Mouse (Mus musculus): ENCODE measurements around the gene Brwd1. TPM values are rescaled to one million over a fixed set of nuclear protein-coding genes. Genes with fewer than 3 reads are reported as not detected.

Gene Brwd1
- polyA plus RNA-seq, 1 experiment from 2014 or later, result 78.3 TPM

DNA sequence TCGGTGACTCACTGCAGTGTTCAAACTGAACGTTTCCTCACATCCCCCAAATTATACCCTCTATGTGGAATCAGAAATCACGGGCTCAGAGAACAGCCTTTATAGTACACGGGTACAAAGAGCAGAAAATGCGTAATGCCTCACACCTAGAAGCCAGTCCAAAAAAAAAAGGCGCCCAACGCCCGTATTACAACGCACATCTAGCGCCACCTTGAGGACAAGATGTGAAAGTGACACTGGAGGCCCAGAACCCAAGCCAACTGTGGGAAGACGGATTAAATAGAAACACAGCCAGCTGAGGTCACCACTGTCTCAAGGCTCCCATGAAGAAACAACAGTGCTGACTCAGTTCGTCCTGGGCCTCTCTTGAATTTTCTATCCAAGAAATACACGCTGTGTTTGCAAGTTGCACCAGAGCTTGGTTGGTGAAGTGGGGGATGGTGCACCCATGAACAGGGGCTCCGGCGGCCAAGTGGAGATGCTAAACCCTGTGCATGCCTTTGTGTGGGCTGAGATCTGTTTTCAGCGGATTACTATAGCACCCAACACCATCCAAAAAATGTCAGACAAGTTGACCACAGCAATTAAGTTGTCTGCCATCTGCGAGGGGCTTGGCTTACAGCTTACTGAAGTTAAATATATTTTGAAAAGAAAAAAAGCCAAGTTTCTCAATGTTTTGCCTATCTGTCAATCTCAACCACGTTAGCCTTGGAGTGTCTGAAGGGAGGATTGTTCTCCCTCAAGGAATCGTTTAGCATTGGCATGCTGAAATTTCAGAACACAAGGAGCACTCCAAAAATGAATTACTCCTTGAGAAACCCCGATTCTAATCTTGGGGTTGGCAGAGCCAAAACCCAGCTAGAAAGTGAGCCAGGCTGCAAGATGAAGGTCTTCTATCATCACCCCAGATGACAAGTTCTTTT is 136.7 kb downstream of the Brwd1 start:
- H3K9me3 ChIP-seq (replicated peaks), result no peaks in the 10 kb centered on the region
- H3K4me2 ChIP-seq (replicated peaks), result peak overlapping the region; percentile 36
- H3K4me1 ChIP-seq, result peaks cover 21% of the 10 kb centered on the region
- peak overlapping the region; percentile 53 for H3K27ac ChIP-seq (replicated peaks)
- peak; percentile 85 for ATAC-seq (ENCODE audit: insufficient number of reproducible peaks, low FRiP score, low TSS enrichment, low read depth)
- WGBS, result 11% methylated on average over 20 of the region's 20 CpGs
- H3K36me3 ChIP-seq, result no peaks in the 10 kb centered on the region
- no peaks in the 10 kb centered on the region for H3K27me3 ChIP-seq
- no peak overlapping the region for H3K9ac ChIP-seq
- H3K4me3 ChIP-seq (replicated peaks), result no peak overlapping the region

DNA sequence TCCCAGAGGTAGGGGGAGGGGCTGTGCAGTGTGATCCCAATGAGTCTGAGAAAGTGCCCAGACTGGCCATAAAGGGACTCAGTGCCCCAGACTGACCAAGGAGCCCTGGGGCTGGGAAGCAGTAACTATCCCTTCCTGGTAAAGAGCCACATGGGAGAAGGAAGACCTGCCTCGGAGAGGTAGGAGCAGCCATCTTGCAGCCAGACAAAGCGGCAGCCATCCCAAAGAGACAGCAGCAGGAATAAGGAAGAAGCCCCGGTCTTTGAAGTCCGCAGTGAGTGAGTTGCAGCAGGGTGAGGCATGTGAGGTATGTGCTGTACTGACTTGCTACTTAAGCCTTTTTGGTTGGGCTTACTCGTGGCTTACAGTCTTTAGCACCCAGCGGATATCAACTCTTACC is 139.1 kb downstream of the Brwd1 start:
- ATAC-seq (ENCODE audit: insufficient number of reproducible peaks, low FRiP score, low TSS enrichment, low read depth), result no peak
- WGBS, result 80% methylated on average over 6 of the region's 6 CpGs
- Histone ChIP-seq H3K4me1 (peaks cover 21% of the 10 kb centered on the region), H3K4me3 (replicated peaks) (no peak overlapping the region), H3K4me2 (replicated peaks) (no peak overlapping the region), H3K27me3 (no peaks in the 10 kb centered on the region), H3K27ac (replicated peaks) (no peak overlapping the region), H3K9ac (no peak overlapping the region), H3K9me3 (replicated peaks) (no peaks in the 10 kb centered on the region), H3K36me3 (no peaks in the 10 kb centered on the region)

Small RNAs within 50 kb of the gene (microRNA-seq; reads per million reads assigned to microRNA genes)
- gene Gm27833 (ENCODE audit: borderline number of aligned reads), result not detected

Other genes with a start within 250 kb of the Brwd1 start
- gene Psmg1, start 91.6 kb downstream of the Brwd1 start, polyA plus RNA-seq (2015; fragmentation: Nextera tagmentation; extraction: Ambion mirVana), result 82.0 and 84.6 TPM in 2 replicates
- gene Hmgn1, start 45.2 kb upstream of the Brwd1 start, polyA plus RNA-seq (2015; fragmentation: Nextera tagmentation; extraction: Ambion mirVana), result 557 and 581 TPM in 2 replicates
- gene Wrb, start 62.9 kb upstream of the Brwd1 start, polyA plus RNA-seq (2015; fragmentation: Nextera tagmentation; extraction: Ambion mirVana), result 51.3 and 52.3 TPM in 2 replicates
- 2.1 and 2.3 TPM in 2 replicates for gene Lca5l, start 109.7 kb upstream of the Brwd1 start, polyA plus RNA-seq (2015; fragmentation: Nextera tagmentation; extraction: Ambion mirVana)
- gene Sh3bgr, start 117.9 kb upstream of the Brwd1 start, polyA plus RNA-seq (2015; fragmentation: Nextera tagmentation; extraction: Ambion mirVana), result 12.8 and 21.1 TPM in 2 replicates
- gene B3galt5, start 153.3 kb upstream of the Brwd1 start, polyA plus RNA-seq (2015; fragmentation: Nextera tagmentation; extraction: Ambion mirVana), result 0.61 and 0.79 TPM in 2 replicates